Mouse (Mus musculus) T-helper 2 cell (primary cell): ENCODE measurements at regions not wholly inside any gene's neighbourhood (a gene's known extent, or its start where the extent isn't known, plus 50 kb on each side); places are given as distances from the start of the nearest gene placed in this dataset.
"Not testable (repeated sequence)": the region's sequence is repeated elsewhere in the genome, so short reads cannot be mapped to it uniquely, and the experiment has no call there.

Source experiments
- in situ Hi-C: fragments of 300-600 bp; cut with MboI, MseI; formaldehyde crosslinking; loops from one replicate; pipeline ENCODE4 v1.15.1; 2025; ENCODE audit warnings: high pct_unique_total_duplicates

GRCm38 (mm10) chr10:119146342-119146741, 93.5 kb downstream of the Cand1 start:
- in situ Hi-C loops, result no loop called here

- in situ Hi-C loops, result no loop called here
These were observed 97.0 kb downstream of the Cand1 start for GRCm38 (mm10) chr10:119142866-119143265.

- in situ Hi-C loops, result no loop called here
These were observed 97.5 kb downstream of the Cand1 start for GRCm38 (mm10) chr10:119142307-119142706.

GRCm38 (mm10) chr10:119138237-119138636, 101.6 kb downstream of the Cand1 start:
- in situ Hi-C loops, result no loop called here

GRCm38 (mm10) chr10:119135489-119135924, 104.3 kb downstream of the Cand1 start:
- in situ Hi-C loops, result no loop called here

- in situ Hi-C loops, result no loop called here
These were observed 104.9 kb downstream of the Cand1 start for GRCm38 (mm10) chr10:119134797-119135488.

- in situ Hi-C loops, result no loop called here
These were observed 107.9 kb downstream of the Cand1 start for GRCm38 (mm10) chr10:119131977-119132376.

GRCm38 (mm10) chr10:119130676-119131075, 109.2 kb downstream of the Cand1 start:
- in situ Hi-C loops, result no loop called here

- in situ Hi-C loops, result no loop called here
These were observed 111.8 kb downstream of the Cand1 start for GRCm38 (mm10) chr10:119128035-119128434.

GRCm38 (mm10) chr10:119123517-119123916, 116.3 kb downstream of the Cand1 start:
- in situ Hi-C loops, result loop anchor here (5.0 kb wide), 1 partner anchor 379 kb away; no protein-coding TSS in a partner anchor

- in situ Hi-C loops, result loop anchor here (5.0 kb wide), 1 partner anchor 380 kb away; no protein-coding TSS in a partner anchor
These were observed 117.5 kb downstream of the Cand1 start for GRCm38 (mm10) chr10:119122347-119122746.

- in situ Hi-C loops, result loop anchor here (5.0 kb wide), 1 partner anchor 381 kb away; no protein-coding TSS in a partner anchor
These were observed 118.3 kb downstream of the Cand1 start for GRCm38 (mm10) chr10:119121575-119121974.

- in situ Hi-C loops, result no loop called here
These were observed 122.9 kb downstream of the Cand1 start for GRCm38 (mm10) chr10:119116843-119117390.

- in situ Hi-C loops, result not testable (repeated sequence)
These were observed 124.7 kb downstream of the Cand1 start for GRCm38 (mm10) chr10:119115200-119115599.

GRCm38 (mm10) chr10:119114653-119115052, 125.2 kb downstream of the Cand1 start:
- in situ Hi-C loops, result no loop called here

- in situ Hi-C loops, result no loop called here
These were observed 128.0 kb downstream of the Cand1 start for GRCm38 (mm10) chr10:119111886-119112285.

- in situ Hi-C loops, result no loop called here
These were observed 128.4 kb downstream of the Cand1 start for GRCm38 (mm10) chr10:119111409-119111808.

- in situ Hi-C loops, result no loop called here
These were observed 129.2 kb downstream of the Cand1 start for GRCm38 (mm10) chr10:119110614-119111013.

GRCm38 (mm10) chr10:119109207-119109606, 130.6 kb downstream of the Cand1 start:
- in situ Hi-C loops, result no loop called here

- in situ Hi-C loops, result no loop called here
These were observed 132.1 kb downstream of the Cand1 start for GRCm38 (mm10) chr10:119107728-119108127.

- in situ Hi-C loops, result no loop called here
These were observed 133.8 kb downstream of the Cand1 start for GRCm38 (mm10) chr10:119106105-119106504.

GRCm38 (mm10) chr10:119105279-119105881, 134.5 kb downstream of the Cand1 start:
- in situ Hi-C loops, result no loop called here

GRCm38 (mm10) chr10:119100511-119100910, 139.3 kb downstream of the Cand1 start:
- in situ Hi-C loops, result no loop called here
